16 mouse cellular contexts compared by ENCODE assay signal in genomic region chr5:66080529-66081220, GRCm38 (mm10).
A peak's percentile ranks its signal among the peaks of the same experiment; 100 is the strongest.
DNase-seq lines count a peak whose midpoint lies in the region; ATAC-seq and TF ChIP-seq lines count a peak whose summit lies in the region.
"Had no signal": no experiment of that assay in that cellular context is flagged by ENCODE, and none has a peak within 500 bp of the region (broad histone marks: within the 10 kb centered on the region; RNA-seq: fewer than 3 reads in every experiment).

No protein-coding gene starts in this region.

- peaks cover 7% of the 10 kb centered on the region for H3K4me1 ChIP-seq in lung, embryonic 14.5 days (ENCODE audit: insufficient read depth)
- no peaks in the 10 kb centered on the region for H3K4me1 ChIP-seq in cerebellum, adult 2 months (ENCODE audit: control insufficient read depth, insufficient read depth, low read length)
- H3K4me1 ChIP-seq: midbrain, embryonic 15.5 days had no signal

- peak; percentile 59 for DNase-seq in urinary bladder, postnatal 14 days (ENCODE audit: low spot score)
- no peak for DNase-seq in urinary bladder, postnatal 10 days (ENCODE audit: low spot score)
- peak; percentile 83 to 92 for DNase-seq in kidney, postnatal 25 days
- peak; percentile 67 for DNase-seq in lung, embryonic 14.5 days
- DNase-seq in yolk sac, embryonic 10.5 days (ENCODE audit: low spot score), result peak; percentile 75
- DNase-seq in cerebellum, adult 8-10 months, result no peak
- no peak for DNase-seq in cerebellum, adult 2 months
- DNase-seq: cerebellum, postnatal 10 days; heart, adult 18-20 months; heart, postnatal 36 days; right cerebral cortex, postnatal 4 days; thymus, postnatal 25 days had no signal

- 63% methylated on average over 17 of the region's 17 CpGs for WGBS in lung, embryonic 14.5 days
- 80% methylated on average over 17 of the region's 17 CpGs for WGBS in cerebellum, adult 2 months

- H3K27ac ChIP-seq in lung, embryonic 14.5 days (ENCODE audit: low read depth), result peak overlapping the region; percentile 85
- no peak overlapping the region for H3K27ac ChIP-seq in cerebellum, adult 2 months (ENCODE audit: insufficient read depth, low read length)
- H3K27ac ChIP-seq: midbrain, embryonic 15.5 days had no signal

- H3K36me3 ChIP-seq in lung, embryonic 14.5 days (ENCODE audit: insufficient read depth), result no peaks in the 10 kb centered on the region
- H3K36me3 ChIP-seq: embryonic facial prominence, embryonic 13.5 days; midbrain, embryonic 15.5 days had no signal

- H3K27me3 ChIP-seq in lung, embryonic 14.5 days (ENCODE audit: insufficient read depth, low read length), result no peaks in the 10 kb centered on the region
- no peaks in the 10 kb centered on the region for H3K27me3 ChIP-seq in cerebellum, adult 2 months (ENCODE audit: control insufficient read depth, insufficient read depth, low read length)
- H3K27me3 ChIP-seq: embryonic facial prominence, embryonic 13.5 days; midbrain, embryonic 15.5 days had no signal

- TF ChIP-seq POLR2A in cerebellum, adult 2 months (IDR thresholded peaks at IDR 0.05; ENCODE audit: borderline replicate concordance, insufficient read depth, low read length), result no peak

- peak overlapping the region; percentile 19 for H3K4me3 ChIP-seq in lung, embryonic 14.5 days (ENCODE audit: low read depth, low read length)
- H3K4me3 ChIP-seq in cerebellum, adult 2 months (replicated peaks; ENCODE audit: insufficient read depth, low read depth, low read length), result no peak overlapping the region
- H3K4me3 ChIP-seq: embryonic facial prominence, embryonic 13.5 days; midbrain, embryonic 15.5 days had no signal

- no peak overlapping the region for H3K9ac ChIP-seq in lung, embryonic 14.5 days
- H3K9ac ChIP-seq: embryonic facial prominence, embryonic 13.5 days; midbrain, embryonic 15.5 days had no signal

- ATAC-seq in lung, embryonic 14.5 days (ENCODE audit: insufficient read depth), result peak; percentile 72
- ATAC-seq in activated CD4-positive, CD25-positive, alpha-beta regulatory T cell, adult 4 months, result no peak
- ATAC-seq: forebrain, embryonic 16.5 days; midbrain, embryonic 15.5 days had no signal

- H3K4me2 ChIP-seq in lung, embryonic 14.5 days, result peak overlapping the region; percentile 51
- H3K4me2 ChIP-seq: midbrain, embryonic 15.5 days had no signal

- no peaks in the 10 kb centered on the region for H3K9me3 ChIP-seq in lung, embryonic 14.5 days (ENCODE audit: low read depth, low read length)
- H3K9me3 ChIP-seq: embryonic facial prominence, embryonic 13.5 days; midbrain, embryonic 15.5 days had no signal

- TF ChIP-seq CTCF in lung, embryonic 14.5 days (IDR thresholded peaks at IDR 0.05; ENCODE audit: low read depth), result no peak
- no peak for TF ChIP-seq CTCF in cerebellum, adult 2 months (IDR thresholded peaks at IDR 0.05; ENCODE audit: borderline replicate concordance, insufficient read depth, low read depth, low read length)

Comparison
In these comparisons a context has a peak if more than half of its experiments do, and no peak if none do; other contexts are left out.
1. DNase-seq: peak in urinary bladder, postnatal 14 days (single experiment), kidney, postnatal 25 days (2 of 2), lung, embryonic 14.5 days (single experiment) and yolk sac, embryonic 10.5 days (single experiment); none in urinary bladder, postnatal 10 days (single experiment), cerebellum, adult 8-10 months (single experiment) and cerebellum, adult 2 months (0 of 2).